Mouse (Mus musculus): ENCODE data around the gene Cables2. TPM values are rescaled to one million over a fixed set of nuclear protein-coding genes. Genes with fewer than 3 reads are reported as not detected.

Cables2 gene
- total RNA-seq, 1 experiment from 2014 or later = 16.9 TPM

DNA sequence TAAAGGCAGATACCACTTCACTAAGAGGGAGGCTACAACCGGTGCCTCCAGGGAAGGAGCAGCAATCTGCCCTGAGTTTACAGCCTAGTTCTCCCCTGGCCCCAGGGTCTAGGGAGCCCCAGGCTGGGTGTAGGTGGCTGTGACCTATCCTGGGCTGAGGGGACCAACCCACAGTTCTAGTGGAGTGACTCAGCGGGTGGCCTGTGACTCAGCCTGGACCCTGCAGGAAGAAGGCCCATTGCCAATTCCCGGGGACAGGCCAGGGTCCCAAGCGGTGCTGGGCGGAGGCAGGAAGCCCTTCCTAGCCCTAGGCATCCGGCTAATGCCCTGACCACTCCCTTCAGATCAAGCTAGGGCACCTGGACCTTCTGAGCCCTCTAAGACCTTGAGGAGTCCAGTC is 57.3 kb downstream of the Cables2 start:
- no peak for ATAC-seq (replicated peaks; ENCODE audit: insufficient number of reproducible peaks, low FRiP score, low TSS enrichment, poor library complexity, severe bottlenecking)

DNA sequence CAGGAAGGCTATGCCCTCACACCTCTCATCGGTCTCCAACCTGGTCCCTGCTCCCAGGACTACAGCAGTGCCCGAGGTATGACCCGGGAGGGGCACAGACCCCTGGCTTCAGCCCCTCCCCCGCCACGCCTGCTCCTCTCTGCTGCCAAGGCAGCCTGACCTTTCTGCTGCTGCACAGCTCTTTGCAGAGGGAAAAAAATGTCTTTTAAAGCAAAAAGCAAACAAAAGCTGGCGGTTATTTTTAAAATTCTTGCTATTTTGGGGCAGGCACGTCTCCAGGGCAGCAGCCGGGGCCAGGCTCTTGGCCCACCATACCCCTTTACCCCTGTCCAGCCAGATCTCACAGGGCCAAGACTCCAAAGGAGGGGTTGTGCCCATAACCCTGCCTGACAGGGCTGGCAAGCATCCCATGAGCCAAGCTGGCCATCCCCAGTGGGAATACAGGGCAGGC is 58.3 kb downstream of the Cables2 start:
- no peak for ATAC-seq (replicated peaks; ENCODE audit: insufficient number of reproducible peaks, low FRiP score, low TSS enrichment, poor library complexity, severe bottlenecking)

DNA sequence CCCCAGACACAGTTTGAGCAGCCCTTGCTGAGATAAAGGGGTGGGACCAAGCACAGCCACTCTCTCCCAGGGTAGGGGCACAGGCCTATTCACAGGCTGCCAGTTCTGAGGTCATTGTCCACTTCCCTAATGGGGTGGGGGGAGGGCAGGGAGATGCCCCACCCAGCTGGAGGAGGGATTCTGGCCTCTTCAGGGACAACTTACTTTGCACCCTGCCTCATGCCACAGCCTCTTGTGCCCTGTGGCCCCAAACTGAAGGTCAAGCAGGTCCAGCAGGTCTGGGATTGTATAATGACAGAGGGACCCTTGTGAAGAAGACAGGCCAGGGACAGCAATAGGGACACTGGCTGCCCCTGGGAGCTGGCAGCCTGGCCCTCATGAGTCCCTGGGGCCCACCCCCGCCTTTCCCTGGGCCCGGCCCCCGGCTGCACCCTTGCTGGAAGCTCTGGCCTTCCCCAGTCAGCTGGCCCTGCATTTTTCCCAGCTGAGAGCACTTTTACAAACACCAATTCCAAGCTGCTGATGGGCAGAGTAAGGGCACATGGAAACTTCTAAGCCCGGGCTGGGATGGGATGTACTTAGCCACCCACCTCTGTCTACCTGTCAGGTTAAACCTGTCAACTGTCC is 58.8 kb downstream of the Cables2 start:
- no peak for ATAC-seq (replicated peaks; ENCODE audit: insufficient number of reproducible peaks, low FRiP score, low TSS enrichment, poor library complexity, severe bottlenecking)

- no peak for ATAC-seq (replicated peaks; ENCODE audit: insufficient number of reproducible peaks, low FRiP score, low TSS enrichment, poor library complexity, severe bottlenecking)
Observed at GRCm38 (mm10) chr2:180212255-180212654, 61.0 kb downstream of the Cables2 start.

- ATAC-seq (replicated peaks; ENCODE audit: insufficient number of reproducible peaks, low FRiP score, low TSS enrichment, poor library complexity, severe bottlenecking) = no peak
Observed at GRCm38 (mm10) chr2:180208976-180209375, 64.3 kb downstream of the Cables2 start.

Other genes starting within 250 kb of the Cables2 start
- 38.6 to 53.9 TPM (median 53.4 TPM) in 3 replicates for gene Lsm14b, start 248.5 kb downstream of the Cables2 start, total RNA-seq (2017)
- gene Psma7, start 231.1 kb downstream of the Cables2 start, total RNA-seq (2017) = 280 to 356 TPM (median 293 TPM) in 3 replicates
- 3.4 to 5.8 TPM (median 5.0 TPM) in 3 replicates for gene Ss18l1, start 231.0 kb downstream of the Cables2 start, total RNA-seq (2017)
- 13.7 to 21.6 TPM (median 15.9 TPM) in 3 replicates for gene Mtg2, start 202.9 kb downstream of the Cables2 start, total RNA-seq (2017)
- not detected in 3 replicates for gene Hrh3, start 169.0 kb downstream of the Cables2 start, total RNA-seq (2017)
- gene Osbpl2, start 154.2 kb downstream of the Cables2 start, total RNA-seq (2017) = 53.1 to 58.2 TPM (median 54.9 TPM) in 3 replicates
- 50.1 to 102 TPM (median 65.6 TPM) in 3 replicates for gene Adrm1, start 102.0 kb downstream of the Cables2 start, total RNA-seq (2017)
- gene Lama5, start 47.6 kb downstream of the Cables2 start, total RNA-seq (2017) = 0.29 to 7.1 TPM (median 0.29 TPM) in 3 replicates
- 1,771 to 2,174 TPM (median 1,777 TPM) in 3 replicates for gene Rps21, start 16.1 kb downstream of the Cables2 start, total RNA-seq (2017)
- gene Rbbp8nl, start 16.4 kb upstream of the Cables2 start, total RNA-seq (2017) = not detected in 3 replicates
- not detected in 3 replicates for gene Gata5, start 61.2 kb upstream of the Cables2 start, total RNA-seq (2017)
- gene Slco4a1, start 182.7 kb upstream of the Cables2 start, total RNA-seq (2017) = 0.43 to 3.4 TPM (median 1.7 TPM) in 3 replicates
- not detected in 3 replicates for gene Ntsr1, start 226.5 kb upstream of the Cables2 start, total RNA-seq (2017)